Mouse (Mus musculus) C2C12 (cell line): Measurements from ENCODE around the gene Uqcc3. TPM values are rescaled to one million over a fixed set of nuclear protein-coding genes. Genes with fewer than 3 reads are reported as not detected.

Experiments
- H3K27me3 ChIP-seq: one replicate; pipeline ENCODE4 v1.6.1; 2011; ENCODE audit not compliant: control insufficient read depth, insufficient read depth, insufficient read length
- H3K36me3 ChIP-seq: one replicate; pipeline ENCODE4 v1.6.1; 2011; ENCODE audit not compliant: control insufficient read depth, insufficient read depth
- H3K4me3 ChIP-seq: one replicate; pipeline ENCODE4 v1.5.1; 2011; ENCODE audit warnings: mild to moderate bottlenecking, control low read depth; ENCODE audit not compliant: poor library complexity, insufficient read depth, severe bottlenecking
- H3K79me2 ChIP-seq: one replicate; pipeline ENCODE4 v1.6.1; 2011; ENCODE audit not compliant: control insufficient read depth, insufficient read depth
- H3K79me3 ChIP-seq: one replicate; pipeline ENCODE4 v1.6.1; 2011; ENCODE audit warnings: low read depth, control low read depth
- H3ac ChIP-seq: one replicate; pipeline ENCODE3; 2011; ENCODE audit warnings: low read depth; ENCODE audit not compliant: control insufficient read depth, insufficient read length
- CEBPB ChIP-seq: IDR thresholded peaks from one replicate; pipeline ENCODE4 v1.6.1; 2011; ENCODE audit warnings: low read depth, mild to moderate bottlenecking, control low read depth, moderate library complexity
- CTCF ChIP-seq: IDR thresholded peaks from one replicate; pipeline ENCODE4 v1.5.1; 2011; ENCODE audit not compliant: control insufficient read depth, insufficient read depth, insufficient read length
- FOSL1 ChIP-seq: IDR thresholded peaks from one replicate; pipeline ENCODE4 v1.8.0; 2011; ENCODE audit warnings: mild to moderate bottlenecking, low read length; ENCODE audit not compliant: poor library complexity, insufficient read depth, severe bottlenecking
- MAX ChIP-seq: IDR thresholded peaks from one replicate; pipeline ENCODE4 v1.6.1; 2011; ENCODE audit warnings: mild to moderate bottlenecking, control low read depth
- MYOD1 ChIP-seq: IDR thresholded peaks from one replicate; pipeline ENCODE4 v1.6.1; 2011; ENCODE audit warnings: low read depth; ENCODE audit not compliant: control insufficient read depth, insufficient read length
- MYOG ChIP-seq: IDR thresholded peaks from one replicate; pipeline ENCODE4 v1.6.1; 2011; ENCODE audit not compliant: control insufficient read depth, insufficient read length; ENCODE audit errors: extremely low read depth
- USF1 ChIP-seq: IDR thresholded peaks from one replicate; pipeline ENCODE4 v1.6.1; 2011; ENCODE audit warnings: low read depth, mild to moderate bottlenecking, control low read depth, moderate library complexity
- polyA plus RNA-seq: library from polyadenylated mRNA; unstranded; fragments of >200 nt; fragmentation: generic; extraction: Trizol; gene quantifications from one replicate; pipeline ENCODE4 v1.2.1, GENCODE M21; 2012; ENCODE audit warnings: missing spikeins

The Uqcc3 gene
- polyA plus RNA-seq, 1 experiment, result 34.4 TPM

DNA sequence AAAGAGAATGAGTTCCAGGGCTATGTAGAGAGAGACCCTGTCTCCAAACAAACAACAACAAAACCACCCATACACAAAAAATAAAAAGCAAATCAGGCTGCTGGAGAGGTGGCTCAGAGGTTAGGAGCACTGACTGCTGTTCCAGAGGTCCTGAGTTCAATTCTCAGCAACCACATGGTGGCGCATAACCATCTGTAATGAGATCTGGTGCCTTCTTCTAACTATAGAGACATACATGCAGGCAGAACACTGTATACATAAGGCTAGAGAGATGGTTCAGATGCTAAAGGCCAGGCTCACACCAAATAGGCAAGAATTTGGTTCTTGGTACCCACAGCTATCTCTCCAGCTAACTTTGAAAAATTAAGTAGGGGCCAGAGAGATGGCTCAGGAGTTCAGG lies 21.7 kb downstream of the Uqcc3 start:
- H3K79me3 ChIP-seq, result no peaks in the 10 kb centered on the region
- H3ac ChIP-seq, result no peak overlapping the region
- H3K27me3 ChIP-seq, result no peaks in the 10 kb centered on the region
- no peaks in the 10 kb centered on the region for H3K79me2 ChIP-seq
- TF ChIP-seq CTCF, result no peak
- TF ChIP-seq USF1, result no peak
- TF ChIP-seq MAX, result no peak
- no peak overlapping the region for H3K4me3 ChIP-seq
- H3K36me3 ChIP-seq, result no peaks in the 10 kb centered on the region

DNA sequence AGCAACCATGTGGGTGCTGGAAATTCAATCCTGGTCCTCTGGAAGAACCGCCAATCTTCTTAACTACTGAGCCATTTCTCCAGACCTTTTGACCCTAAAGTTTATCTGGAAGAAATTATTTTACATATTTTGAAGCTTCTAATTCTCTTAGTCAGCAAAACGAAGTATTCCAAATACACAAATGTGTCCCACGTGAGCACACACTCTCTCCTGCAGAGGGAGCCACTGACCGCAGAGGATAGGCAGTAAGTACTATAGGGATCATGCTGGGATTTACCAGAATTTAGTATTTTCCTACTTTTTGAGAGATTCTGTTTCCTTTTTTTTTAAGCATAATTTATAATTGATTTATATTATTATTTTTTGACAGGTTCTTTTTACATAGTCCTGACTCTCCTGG lies 23.0 kb downstream of the Uqcc3 start:
- peak; percentile 16 for TF ChIP-seq CTCF
- TF ChIP-seq USF1, result peak; percentile 79
- TF ChIP-seq MAX, result no peak
- TF ChIP-seq MYOG, result no peak
- Histone ChIP-seq H3K36me3 (no peaks in the 10 kb centered on the region), H3K79me2 (no peaks in the 10 kb centered on the region), H3K79me3 (no peaks in the 10 kb centered on the region), H3ac (no peak overlapping the region), H3K27me3 (no peaks in the 10 kb centered on the region), H3K4me3 (no peak overlapping the region)

DNA sequence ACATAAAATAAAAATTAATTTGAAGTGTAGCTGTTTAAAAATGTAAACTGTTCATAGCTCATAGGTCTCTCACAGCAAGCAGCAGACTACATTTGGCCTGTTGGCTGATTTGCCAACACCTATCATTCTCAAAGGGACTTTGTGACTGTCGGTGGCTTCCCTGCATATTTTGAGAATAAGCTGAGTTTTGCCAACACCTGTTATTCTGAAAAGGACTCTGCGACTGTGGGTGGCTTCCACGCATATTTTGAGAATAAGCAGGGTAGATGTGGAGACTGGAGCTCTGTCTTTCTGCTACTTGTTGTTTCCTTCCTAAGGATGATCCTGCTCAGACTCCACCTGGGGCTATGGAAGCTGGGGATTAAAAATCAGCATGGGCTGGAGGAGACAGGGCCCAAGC lies 27.6 kb downstream of the Uqcc3 start:
- no peaks in the 10 kb centered on the region for H3K79me2 ChIP-seq
- no peak overlapping the region for H3ac ChIP-seq
- H3K4me3 ChIP-seq, result no peak overlapping the region
- H3K36me3 ChIP-seq, result peaks cover 7% of the 10 kb centered on the region
- TF ChIP-seq MYOD1, result no peak
- TF ChIP-seq FOSL1, result no peak
- TF ChIP-seq USF1, result no peak
- no peak for TF ChIP-seq MYOG
- TF ChIP-seq CEBPB, result no peak
- no peak for TF ChIP-seq CTCF
- no peak for TF ChIP-seq MAX
- no peaks in the 10 kb centered on the region for H3K27me3 ChIP-seq
- no peaks in the 10 kb centered on the region for H3K79me3 ChIP-seq

DNA sequence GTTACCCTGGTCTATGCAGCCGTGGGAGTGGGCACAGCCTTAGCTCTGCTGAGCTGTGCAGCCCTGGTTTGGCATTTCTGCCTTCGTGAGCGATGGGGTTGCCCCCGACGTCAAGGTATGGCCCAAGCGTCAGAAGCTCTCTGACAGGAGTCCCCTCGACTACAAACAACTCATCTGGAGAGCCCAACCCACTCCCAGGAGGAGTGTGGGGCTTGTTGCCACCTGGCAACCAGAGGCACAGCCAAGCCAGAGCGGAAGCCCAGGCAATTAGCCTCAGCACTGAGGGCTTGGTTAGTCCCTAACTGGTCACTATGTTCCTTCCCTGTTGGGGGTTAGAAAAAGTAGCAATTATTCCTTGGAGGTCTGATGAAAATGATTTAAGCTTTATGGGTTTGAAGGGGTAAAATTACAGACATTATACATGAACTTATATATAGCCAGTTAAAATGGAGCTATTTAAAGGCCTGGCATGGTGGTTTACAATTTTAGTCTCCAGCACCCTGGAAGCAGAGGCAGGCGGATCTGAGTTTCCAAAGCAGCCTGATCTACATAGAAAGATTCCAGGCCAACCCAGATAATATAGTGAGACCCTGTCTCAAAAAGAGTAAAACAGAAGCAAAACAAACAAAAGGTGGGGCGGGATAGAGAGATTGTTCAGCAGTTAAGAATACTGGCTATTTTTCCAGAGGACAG lies 28.3 kb downstream of the Uqcc3 start:
- H3K4me3 ChIP-seq, result no peak overlapping the region
- TF ChIP-seq CEBPB (no peak), MYOD1 (no peak), USF1 (no peak), MYOG (no peak)
- H3ac ChIP-seq, result no peak overlapping the region

DNA sequence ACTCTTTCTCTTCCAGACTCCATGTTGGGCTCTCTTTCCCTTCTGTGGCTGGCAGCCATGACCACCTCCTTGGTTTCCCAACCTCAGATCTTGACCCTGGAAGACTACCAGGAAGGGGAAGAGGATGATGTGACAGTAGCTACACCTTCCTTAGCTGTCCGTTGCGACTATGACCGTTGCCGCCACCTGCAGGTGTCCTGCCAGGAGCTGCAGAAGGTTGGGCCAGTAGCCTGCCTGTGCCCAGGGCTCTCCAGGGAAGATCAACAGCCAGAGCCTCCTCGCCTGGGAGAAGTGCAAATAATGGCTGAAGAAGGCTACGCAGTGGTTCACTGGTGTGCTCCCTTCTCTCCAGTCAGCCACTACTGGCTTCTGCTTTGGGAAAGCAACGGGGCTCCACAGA lies 29.1 kb downstream of the Uqcc3 start:
- no peak overlapping the region for H3ac ChIP-seq
- no peak overlapping the region for H3K4me3 ChIP-seq
- no peaks in the 10 kb centered on the region for H3K79me3 ChIP-seq
- TF ChIP-seq CTCF (no peak), USF1 (no peak), FOSL1 (no peak), MYOG (no peak), MYOD1 (no peak), CEBPB (no peak), MAX (no peak)
- no peaks in the 10 kb centered on the region for H3K27me3 ChIP-seq
- H3K79me2 ChIP-seq, result no peaks in the 10 kb centered on the region
- peaks cover 19% of the 10 kb centered on the region for H3K36me3 ChIP-seq

More for the DNA sequence above, 28.3 kb downstream of the Uqcc3 start:
- Histone ChIP-seq H3K36me3 (peaks cover 11% of the 10 kb centered on the region), H3K27me3 (no peaks in the 10 kb centered on the region), H3K79me2 (no peaks in the 10 kb centered on the region), H3K79me3 (no peaks in the 10 kb centered on the region)

DNA sequence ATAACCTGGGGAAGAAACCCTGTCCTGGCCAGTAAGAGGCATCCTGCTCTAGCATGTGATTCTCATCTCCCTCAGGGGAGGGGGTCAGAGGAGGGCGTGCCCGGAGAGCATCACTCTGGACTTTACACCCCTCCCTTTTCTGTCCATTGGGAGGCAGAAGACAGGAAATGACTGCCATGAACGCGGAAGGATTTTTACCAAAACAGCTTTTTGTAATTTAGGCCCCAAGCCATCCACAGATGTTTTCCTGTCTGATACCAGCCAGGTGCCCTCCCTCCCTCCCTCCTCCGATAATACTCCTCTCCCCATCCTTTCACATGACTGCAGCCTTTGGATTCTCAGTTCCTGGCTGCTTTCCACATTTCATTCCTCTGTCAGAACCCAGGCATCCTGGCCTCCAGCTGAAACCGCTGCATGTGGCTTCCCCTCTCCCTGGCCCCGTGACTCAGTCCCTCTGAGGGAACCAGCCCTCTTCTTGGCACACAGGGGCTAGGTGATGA lies 30.3 kb downstream of the Uqcc3 start, which contains the start of gene Lrrn4cl:
Lrrn4cl (plus strand) TSS at position 367 of the 500 bp plus-strand sequence.
- Histone ChIP-seq H3K4me3 (no peak within 1 kb of the TSS), H3ac (no peak within 1 kb of the TSS), H3K79me3 (no peaks in the 10 kb centered on the region), H3K36me3 (peaks cover 31% of the 10 kb centered on the region), H3K27me3 (no peaks in the 10 kb centered on the region), H3K79me2 (no peaks in the 10 kb centered on the region)
- no peak for TF ChIP-seq CEBPB
- no peak for TF ChIP-seq MAX
- peak; percentile 43 for TF ChIP-seq USF1
- no peak for TF ChIP-seq MYOD1
- no peak for TF ChIP-seq CTCF
